Mouse (Mus musculus) stomach, postnatal 0 days (tissue): ENCODE results near the gene Gsn. TPM values are rescaled to one million over a fixed set of nuclear protein-coding genes. Genes with fewer than 3 reads are reported as not detected.

Source experiments
- ATAC-seq: fragments of 200-750 bp; cut with Nextera tagmentation; 2 replicates; pipeline ENCODE4 v1.8.0; 2017; ENCODE audit not compliant: low FRiP score, low TSS enrichment
- DNase-seq: peaks from one replicate; pipeline ENCODE4 v3.0.0-alpha.2; 2016; ENCODE audit warnings: low spot score
- H3K27ac ChIP-seq: fragments of 300-500 bp; sonication (generic); replicated peaks from 2 replicates; pipeline ENCODE4 v1.5.1; 2014; ENCODE audit warnings: mild to moderate bottlenecking, control low read depth
- H3K27me3 ChIP-seq: fragments of 300-500 bp; sonication (generic); 2 replicates; pipeline ENCODE4 v1.6.1; 2014; ENCODE audit warnings: low read length; ENCODE audit not compliant: control insufficient read depth, insufficient read depth
- H3K36me3 ChIP-seq: fragments of 300-500 bp; sonication (generic); 2 replicates; pipeline ENCODE4 v1.6.1; 2014; ENCODE audit warnings: low read length, mixed read lengths; ENCODE audit not compliant: control insufficient read depth, insufficient read depth
- H3K4me1 ChIP-seq: fragments of 300-500 bp; sonication (generic); replicated peaks from 2 replicates; pipeline ENCODE4 v1.6.1; 2014; ENCODE audit warnings: antibody characterized with exemption; ENCODE audit not compliant: control insufficient read depth, insufficient read depth
- H3K4me2 ChIP-seq: fragments of 300-500 bp; sonication (generic); replicated peaks from 2 replicates; pipeline ENCODE4 v1.6.1; 2014; ENCODE audit warnings: low read depth, mild to moderate bottlenecking, control low read depth, moderate library complexity
- H3K4me3 ChIP-seq: fragments of 300-500 bp; sonication (generic); 2 replicates; pipeline ENCODE4 v1.5.1; 2014; ENCODE audit warnings: low read depth, low read length, control low read depth
- H3K9ac ChIP-seq: fragments of 300-500 bp; sonication (generic); 2 replicates; pipeline ENCODE4 v1.6.1; 2014; ENCODE audit warnings: mild to moderate bottlenecking, low read length, control low read depth, mixed read lengths
- H3K9me3 ChIP-seq: fragments of 300-500 bp; sonication (generic); 2 replicates; pipeline ENCODE4 v1.6.1; 2016; ENCODE audit warnings: low read length; ENCODE audit not compliant: control insufficient read depth
- CTCF ChIP-seq: IDR thresholded peaks from 2 replicates; pipeline ENCODE4 v1.5.1; 2016; ENCODE audit warnings: antibody characterized with exemption, low read depth, mild to moderate bottlenecking, moderate library complexity
- EP300 ChIP-seq: optimal IDR thresholded peaks from 2 replicates; pipeline ENCODE3; 2016; ENCODE audit warnings: antibody characterized with exemption
- WGBS: fragments of 180-500 bp; shearing (Covaris S2); extraction: QIAGEN DNeasy Blood & Tissue Kit; methylation state at CpG from one replicate; pipeline ENCODE4 v1.1.7; 2014; 5-methylcytosine and 5-hydroxymethylcytosine counted together
- polyA plus RNA-seq: library from polyadenylated mRNA; unstranded; fragments of >200 nt; fragmentation: Nextera tagmentation; extraction: Ambion mirVana; gene quantifications from 2 replicates; pipeline ENCODE4 v1.2.1, GENCODE M21; 2015

Gene Gsn
- polyA plus RNA-seq, 1 experiment from 2014 or later, result 398 TPM

DNA sequence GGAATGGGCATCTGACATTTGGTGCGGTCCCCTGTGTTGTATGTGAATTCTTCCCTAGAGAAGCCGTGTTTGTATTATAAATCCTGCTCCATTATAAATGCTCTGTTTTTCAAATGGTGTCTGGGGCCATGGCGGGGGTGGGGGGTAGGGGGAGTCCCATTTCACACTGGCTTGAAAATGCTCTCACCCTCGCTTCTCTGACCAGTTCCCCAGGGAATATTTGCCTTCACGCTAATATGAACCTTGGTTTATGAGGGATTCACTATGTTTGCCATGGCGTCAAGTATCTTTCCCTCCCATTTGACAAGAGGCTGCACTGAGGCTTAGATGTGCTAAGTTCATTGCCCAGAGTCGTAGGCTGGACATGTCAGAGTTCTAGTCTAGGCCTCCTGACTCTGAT is 718 bp upstream of the Gsn start:
- Histone ChIP-seq H3K4me1 (peaks cover 9% of the 10 kb centered on the region; the same call in 1 of the 2 replicates), H3K27ac (peak overlapping the region; percentile 65; the same call in 1 of the 2 replicates), H3K4me3 (no peak overlapping the region), H3K9me3 (no peaks in the 10 kb centered on the region), H3K9ac (0 out of 2 replicates have a peak overlapping the region, but pooled peaks have one; percentile 80), H3K27me3 (no peaks in the 10 kb centered on the region), H3K36me3 (no peaks in the 10 kb centered on the region), H3K4me2 (peak overlapping the region; percentile 91)
- WGBS, result 60% methylated on average over 7 of the region's 7 CpGs
- TF ChIP-seq EP300 (no peak), CTCF (no peak)
- ATAC-seq, result no peak
- DNase-seq, result no peak

DNA sequence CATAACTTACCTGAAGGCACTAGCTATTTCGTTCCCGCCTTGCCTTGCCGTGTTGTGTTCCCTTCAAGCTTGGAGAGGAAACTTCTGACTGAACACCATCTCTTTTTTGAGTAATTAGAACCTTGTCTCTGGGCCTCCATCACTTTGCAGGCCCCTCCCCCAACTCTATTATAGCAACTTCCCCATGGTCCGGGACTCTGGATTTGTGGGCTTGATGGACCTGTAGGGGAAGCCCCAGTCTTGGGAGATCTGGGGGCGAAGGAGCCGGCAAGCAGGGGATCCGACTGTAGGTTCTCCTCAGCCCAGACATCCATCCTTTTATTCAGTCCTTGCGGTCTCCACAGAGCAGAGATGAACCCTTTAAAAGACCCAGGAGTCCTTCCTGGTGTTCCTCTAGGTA is 752 bp downstream of the Gsn start:
- H3K9ac ChIP-seq, result peak overlapping the region; percentile 80
- WGBS, result 36% methylated on average over 8 of the region's 8 CpGs

DNA sequence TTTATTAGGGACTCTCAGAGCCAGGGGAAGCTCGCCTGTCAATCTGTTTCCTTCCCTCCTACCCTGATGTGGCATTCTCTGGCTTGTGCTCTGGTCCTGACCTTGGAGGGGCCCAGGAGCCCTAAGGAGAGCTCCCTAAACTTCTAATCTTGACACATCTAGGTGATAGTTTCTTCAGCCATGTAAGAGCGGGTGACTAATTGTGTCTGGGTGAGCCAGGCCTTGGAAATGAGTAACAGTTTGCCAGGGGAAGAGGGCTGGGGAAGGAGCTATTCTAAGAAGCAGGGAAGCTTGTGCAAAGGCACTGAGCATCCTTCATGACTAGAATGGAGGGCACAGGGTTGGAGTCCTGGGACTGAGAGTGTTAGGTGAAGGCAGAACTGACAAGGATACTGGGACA is 1.7 kb downstream of the Gsn start:
- no peaks in the 10 kb centered on the region for H3K27me3 ChIP-seq
- H3K27ac ChIP-seq, result peak overlapping the region; percentile 78
- DNase-seq, result no peak
- 0 out of 2 replicates have a peak, but pooled peaks have one; percentile 12 for ATAC-seq
- no peaks in the 10 kb centered on the region for H3K36me3 ChIP-seq
- no peak for TF ChIP-seq CTCF
- TF ChIP-seq EP300, result no peak
- H3K4me2 ChIP-seq, result peak overlapping the region; percentile 91
- 58% methylated on average over 2 of the region's 2 CpGs for WGBS
- H3K4me1 ChIP-seq, result peaks cover 9% of the 10 kb centered on the region; the same call in 1 of the 2 replicates
- peak overlapping the region; percentile 69 for H3K4me3 ChIP-seq
- H3K9ac ChIP-seq, result no peak overlapping the region; the same call in 1 of the 2 replicates
- H3K9me3 ChIP-seq, result no peaks in the 10 kb centered on the region

More for the DNA sequence above, 752 bp downstream of the Gsn start:
- no peak for ATAC-seq
- peak overlapping the region; percentile 69 for H3K4me3 ChIP-seq
- H3K27ac ChIP-seq, result peak overlapping the region; percentile 78
- peaks cover 9% of the 10 kb centered on the region; the same call in 1 of the 2 replicates for H3K4me1 ChIP-seq
- no peak for TF ChIP-seq CTCF
- no peak for TF ChIP-seq EP300
- no peaks in the 10 kb centered on the region for H3K36me3 ChIP-seq
- H3K27me3 ChIP-seq, result no peaks in the 10 kb centered on the region
- peak overlapping the region; percentile 91 for H3K4me2 ChIP-seq
- DNase-seq, result no peak
- H3K9me3 ChIP-seq, result no peaks in the 10 kb centered on the region

DNA sequence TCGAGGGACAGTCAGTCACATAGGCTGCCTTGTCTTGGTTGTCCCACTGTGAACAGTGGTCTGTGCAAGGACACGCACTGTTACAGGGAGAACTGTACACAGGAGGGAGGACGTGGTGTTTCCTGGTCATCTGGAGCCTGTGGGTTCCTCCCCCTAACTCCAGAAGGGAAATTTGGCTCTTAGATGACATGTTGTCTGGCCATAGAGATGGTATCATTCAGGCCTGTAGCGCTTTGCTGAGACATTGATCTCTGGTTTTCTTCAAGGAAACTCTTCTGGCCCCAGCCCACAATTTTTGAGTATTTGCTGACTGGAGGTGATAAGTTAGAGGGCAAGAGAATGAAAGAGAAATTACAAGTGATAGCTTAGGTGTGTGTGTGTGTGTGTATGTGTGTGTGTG is 2.4 kb downstream of the Gsn start:
- H3K9ac ChIP-seq, result no peak overlapping the region
- no peak for DNase-seq
- no peaks in the 10 kb centered on the region for H3K27me3 ChIP-seq
- no peak overlapping the region; the same call in 1 of the 2 replicates for H3K4me3 ChIP-seq
- no peak for ATAC-seq
- peaks cover 9% of the 10 kb centered on the region; the same call in 1 of the 2 replicates for H3K4me1 ChIP-seq
- peak overlapping the region; percentile 91; the same call in 1 of the 2 replicates for H3K4me2 ChIP-seq
- H3K36me3 ChIP-seq, result no peaks in the 10 kb centered on the region
- 68% methylated on average over 4 of the region's 4 CpGs for WGBS
- H3K9me3 ChIP-seq, result no peaks in the 10 kb centered on the region
- peak overlapping the region; percentile 78 for H3K27ac ChIP-seq
- TF ChIP-seq CTCF, result no peak
- TF ChIP-seq EP300, result no peak

DNA sequence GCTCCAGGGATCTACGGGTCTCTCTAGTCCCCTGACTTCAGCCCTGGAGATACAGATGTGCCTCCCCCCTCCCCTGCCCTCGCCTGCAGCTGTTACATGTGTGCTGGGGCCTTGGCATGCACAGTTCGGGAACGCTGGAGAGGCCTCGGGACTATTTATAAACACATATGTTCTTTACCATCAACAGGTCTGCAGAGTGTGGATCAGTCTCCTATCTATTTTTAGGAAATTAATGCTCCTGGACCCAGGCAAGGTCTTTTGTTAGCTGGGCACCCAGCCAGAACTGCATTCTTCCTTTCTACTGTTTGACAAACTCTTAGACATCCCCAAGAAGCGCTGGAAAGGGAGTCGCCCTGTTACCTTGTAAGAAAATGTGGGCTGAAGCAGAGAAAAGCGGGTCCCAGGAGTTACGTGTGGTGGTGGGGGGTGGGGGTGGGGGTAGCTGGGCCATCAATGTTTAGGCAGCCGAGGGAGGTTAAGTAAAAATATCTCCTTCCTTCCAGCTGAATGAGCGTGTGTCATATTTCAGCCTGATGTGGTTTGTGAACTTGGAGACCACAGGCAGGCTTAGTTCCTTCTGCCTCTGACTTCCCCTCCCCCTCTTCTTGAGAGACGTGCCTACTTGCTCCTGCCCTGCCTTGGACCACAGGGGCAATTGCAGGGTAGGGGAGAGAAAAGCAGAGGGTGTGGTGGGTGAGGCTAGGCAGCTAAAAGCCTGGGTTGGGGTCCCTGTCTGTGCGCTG is 3.3 kb downstream of the Gsn start:
- Histone ChIP-seq H3K36me3 (no peaks in the 10 kb centered on the region), H3K4me2 (peak overlapping the region; percentile 34), H3K4me1 (peaks cover 9% of the 10 kb centered on the region; the same call in 1 of the 2 replicates), H3K27me3 (no peaks in the 10 kb centered on the region), H3K9ac (no peak overlapping the region; the same call in 1 of the 2 replicates), H3K4me3 (peak overlapping the region; percentile 8; the same call in 1 of the 2 replicates), H3K27ac (peak overlapping the region; percentile 76), H3K9me3 (no peaks in the 10 kb centered on the region)
- WGBS, result 22% methylated on average over 13 of the region's 13 CpGs
- TF ChIP-seq EP300 (no peak), CTCF (no peak)
- ATAC-seq, result no peak
- DNase-seq, result no peak

DNA sequence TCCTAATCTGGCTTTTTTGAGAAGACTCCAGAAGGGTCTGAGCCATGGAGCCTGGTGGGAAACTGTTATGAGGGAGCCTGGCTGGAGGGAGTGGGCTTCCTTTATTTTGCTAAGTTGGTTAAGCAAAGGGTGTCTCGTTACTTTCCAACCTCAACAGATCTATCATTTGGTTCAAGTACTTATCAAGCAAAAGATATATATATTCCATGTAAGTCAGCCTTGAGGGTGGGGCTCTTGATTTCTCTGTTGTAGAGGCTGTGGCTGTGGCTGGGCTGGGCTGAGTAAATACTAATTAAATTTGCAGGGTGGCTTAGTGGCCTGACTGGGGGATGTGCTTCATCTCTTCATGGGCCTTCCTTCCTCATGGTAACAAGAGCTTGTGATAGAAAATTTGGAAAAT is 4.1 kb downstream of the Gsn start:
- Histone ChIP-seq H3K4me2 (no peak overlapping the region), H3K27me3 (no peaks in the 10 kb centered on the region), H3K4me1 (peaks cover 9% of the 10 kb centered on the region; the same call in 1 of the 2 replicates), H3K9ac (no peak overlapping the region), H3K36me3 (no peaks in the 10 kb centered on the region), H3K4me3 (no peak overlapping the region), H3K27ac (no peak overlapping the region), H3K9me3 (no peaks in the 10 kb centered on the region)
- 29% methylated on average over 1 of the region's 1 CpGs for WGBS
- no peak for TF ChIP-seq CTCF
- TF ChIP-seq EP300, result no peak
- no peak for ATAC-seq
- no peak for DNase-seq
